Mouse (Mus musculus) liver, adult 2 months (tissue): Measurements from ENCODE around the gene Emsy.

Experiments
- CTCF ChIP-seq: fragments of 200-500 bp; IDR thresholded peaks from 2 replicates; pipeline ENCODE4 v1.5.1; 2011; ENCODE audit warnings: low read depth, low read length, control low read depth
- POLR2A ChIP-seq: fragments of 200-500 bp; IDR thresholded peaks from 2 replicates; pipeline ENCODE4 v1.6.1; 2011; ENCODE audit warnings: low read length, control low read depth; ENCODE audit not compliant: insufficient read depth; ENCODE audit errors: extremely low read depth

DNA sequence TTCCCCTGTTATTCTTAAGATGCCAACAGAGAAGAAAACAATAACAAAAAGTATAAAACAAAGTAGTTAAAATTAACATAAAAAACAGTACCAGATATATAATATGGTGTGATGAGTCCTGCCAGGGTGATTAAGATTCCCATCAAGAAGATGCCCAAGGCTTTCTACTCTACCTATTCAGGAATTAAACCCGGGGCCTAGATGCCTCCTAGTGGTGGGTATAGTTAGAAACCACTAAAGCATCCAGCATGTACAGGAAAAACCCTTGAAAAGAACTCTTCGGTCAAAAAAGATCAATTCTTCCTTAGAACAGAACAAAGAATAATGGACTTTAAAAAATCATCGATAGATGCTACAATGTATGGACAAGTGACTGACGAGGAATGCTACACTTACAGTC lies 49.4 kb downstream of the Emsy start:
- TF ChIP-seq POLR2A (no peak), CTCF (peak; percentile 21; the same call in 1 of the 2 replicates)
